Mouse (Mus musculus) layer of hippocampus, postnatal 25 days (tissue): ENCODE measurements around the gene Glis1. TPM values are rescaled to one million over a fixed set of nuclear protein-coding genes. Genes with fewer than 3 reads are reported as not detected.

Experiments used
- DNase-seq, 2 experiments: peaks; one replicate each; pipeline ENCODE4 v3.0.0; 2022; ENCODE audit warnings: mixed read lengths in 2 of 2, low spot score in 1 of 2; ENCODE audit errors: extremely low spot score in 1 of 2
- total RNA-seq, 2 experiments: library from RNA; stranded (reverse); gene quantifications; 2 replicates each; pipeline ENCODE4 v1.2.3; 2021

Glis1 gene
- 1 to 10 TPM in 1 of 2 experiments, under 1 TPM in 1; 0.44 to 1.2 TPM for total RNA-seq

- DNase-seq, result peak; percentile 34 to 44
Observed at GRCm38 (mm10) chr4:107434356-107435237, at the start of gene Glis1. Gene Glis1 (plus strand): TSS chr4:107434591.

GRCm38 (mm10) chr4:107387038-107387437, 47.4 kb upstream of the Glis1 start:
- DNase-seq, result peak in 1 of 2 experiments; percentile 17

- no peak for DNase-seq
Observed at GRCm38 (mm10) chr4:107387465-107387864, 46.9 kb upstream of the Glis1 start.

- DNase-seq, result no peak
Observed at GRCm38 (mm10) chr4:107388291-107388690, 46.1 kb upstream of the Glis1 start.

- DNase-seq, result no peak
Observed at GRCm38 (mm10) chr4:107389345-107389744, 45.0 kb upstream of the Glis1 start.

- DNase-seq, result no peak
Observed at GRCm38 (mm10) chr4:107393771-107394170, 40.6 kb upstream of the Glis1 start.

GRCm38 (mm10) chr4:107420202-107420601, 14.2 kb upstream of the Glis1 start:
- no peak for DNase-seq

- no peak for DNase-seq
Observed at GRCm38 (mm10) chr4:107421711-107422110, 12.7 kb upstream of the Glis1 start.

- DNase-seq, result peak in 1 of 2 experiments; percentile 27
Observed at GRCm38 (mm10) chr4:107422176-107422575, 12.2 kb upstream of the Glis1 start.

- DNase-seq, result no peak
Observed at GRCm38 (mm10) chr4:107425616-107426015, 8.8 kb upstream of the Glis1 start.

- no peak for DNase-seq
Observed at GRCm38 (mm10) chr4:107426631-107427030, 7.8 kb upstream of the Glis1 start.

- peak in 1 of 2 experiments; percentile 51 for DNase-seq
Observed at GRCm38 (mm10) chr4:107432717-107433116, 1.7 kb upstream of the Glis1 start.

GRCm38 (mm10) chr4:107433998-107434355, 414 bp upstream of the Glis1 start:
- no peak for DNase-seq

- no peak for DNase-seq
Observed at GRCm38 (mm10) chr4:107435238-107435946, 1.0 kb downstream of the Glis1 start.

- DNase-seq, result no peak
Observed at GRCm38 (mm10) chr4:107436476-107436875, 2.1 kb downstream of the Glis1 start.

GRCm38 (mm10) chr4:107438741-107439140, 4.3 kb downstream of the Glis1 start:
- no peak for DNase-seq

- no peak for DNase-seq
Observed at GRCm38 (mm10) chr4:107440306-107440705, 5.9 kb downstream of the Glis1 start.

GRCm38 (mm10) chr4:107442288-107442687, 7.9 kb downstream of the Glis1 start:
- no peak for DNase-seq

GRCm38 (mm10) chr4:107442891-107443483, 8.6 kb downstream of the Glis1 start:
- no peak for DNase-seq

- DNase-seq, result no peak
Observed at GRCm38 (mm10) chr4:107443621-107444020, 9.2 kb downstream of the Glis1 start.

- peak in 1 of 2 experiments; percentile 19 for DNase-seq
Observed at GRCm38 (mm10) chr4:107448481-107448880, 14.1 kb downstream of the Glis1 start.
